Mouse (Mus musculus): ENCODE results near the gene Cand2.

The Cand2 gene

GRCm38 (mm10) chr6:115773966-115774413 is 348 bp upstream of the Cand2 start:
- DNase-seq (ENCODE audit: low read depth, low spot score): no peak

DNA sequence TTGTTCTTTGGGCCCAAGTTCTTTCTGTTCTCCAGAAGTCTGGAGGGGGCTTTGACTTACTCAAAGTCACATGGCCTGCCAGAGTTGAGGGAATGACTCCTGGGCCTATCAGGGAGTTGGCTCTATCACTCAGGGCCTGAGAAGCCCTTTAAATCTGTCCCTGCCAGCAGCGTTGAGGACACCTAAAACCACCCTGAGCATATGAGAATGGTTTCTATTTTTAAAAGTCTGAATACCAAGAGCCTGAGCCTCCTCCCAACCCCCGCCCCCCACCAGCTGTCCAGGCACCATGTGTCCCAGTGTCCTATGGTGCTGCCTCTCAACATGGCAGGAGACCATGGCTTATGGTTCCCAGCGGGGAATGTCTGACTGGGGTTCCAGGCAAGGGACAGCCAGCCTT is 1.5 kb downstream of the Cand2 start:
- DNase-seq (ENCODE audit: low read depth, low spot score): no peak

DNA sequence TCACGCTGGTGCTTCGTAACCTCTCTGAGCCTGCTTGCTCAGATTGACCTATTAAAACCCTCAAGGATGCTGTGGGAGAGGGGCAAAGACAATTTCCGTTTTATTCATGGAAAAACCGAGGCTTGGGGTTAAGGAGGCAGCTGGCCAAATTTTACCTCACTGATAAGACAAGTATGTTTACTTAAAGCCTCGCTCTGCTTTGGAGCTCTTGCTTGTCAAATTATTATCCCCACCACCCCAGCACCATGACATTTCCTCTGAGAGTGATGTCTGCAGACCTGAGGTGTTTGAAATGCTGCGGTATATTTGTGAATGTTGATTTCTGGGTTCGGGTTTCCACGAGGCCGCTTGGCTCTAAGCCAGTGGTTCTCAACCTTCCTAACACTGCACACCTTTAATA is 2.0 kb downstream of the Cand2 start:
- no peak for DNase-seq (ENCODE audit: low read depth, low spot score)

DNA sequence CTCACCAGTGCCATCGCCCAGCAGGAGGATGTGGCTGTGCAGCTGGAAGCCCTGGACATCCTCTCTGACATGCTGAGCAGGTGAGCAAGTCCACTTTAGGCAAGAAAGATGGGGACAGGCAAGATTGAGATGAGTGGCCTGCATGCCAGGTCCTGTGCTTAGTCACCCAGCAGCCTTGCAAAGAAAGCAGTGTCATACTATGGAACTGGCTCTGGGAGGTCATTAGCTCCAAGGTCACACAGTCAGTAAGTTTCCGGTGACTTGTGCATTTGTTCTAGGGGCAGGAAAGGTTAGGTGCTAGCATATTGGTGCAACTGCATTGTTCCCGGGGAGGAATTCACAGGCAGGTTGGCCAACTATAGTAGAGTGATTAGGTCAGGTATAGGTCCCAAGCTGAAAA is 8.4 kb downstream of the Cand2 start:
- no peak for DNase-seq (ENCODE audit: low read depth, low spot score)

- DNase-seq (ENCODE audit: low read depth, low spot score): no peak
These were observed 16.7 kb downstream of the Cand2 start for GRCm38 (mm10) chr6:115791016-115791415.

- DNase-seq (ENCODE audit: low read depth, low spot score): no peak
These were observed 17.7 kb downstream of the Cand2 start for GRCm38 (mm10) chr6:115791842-115792686.

DNA sequence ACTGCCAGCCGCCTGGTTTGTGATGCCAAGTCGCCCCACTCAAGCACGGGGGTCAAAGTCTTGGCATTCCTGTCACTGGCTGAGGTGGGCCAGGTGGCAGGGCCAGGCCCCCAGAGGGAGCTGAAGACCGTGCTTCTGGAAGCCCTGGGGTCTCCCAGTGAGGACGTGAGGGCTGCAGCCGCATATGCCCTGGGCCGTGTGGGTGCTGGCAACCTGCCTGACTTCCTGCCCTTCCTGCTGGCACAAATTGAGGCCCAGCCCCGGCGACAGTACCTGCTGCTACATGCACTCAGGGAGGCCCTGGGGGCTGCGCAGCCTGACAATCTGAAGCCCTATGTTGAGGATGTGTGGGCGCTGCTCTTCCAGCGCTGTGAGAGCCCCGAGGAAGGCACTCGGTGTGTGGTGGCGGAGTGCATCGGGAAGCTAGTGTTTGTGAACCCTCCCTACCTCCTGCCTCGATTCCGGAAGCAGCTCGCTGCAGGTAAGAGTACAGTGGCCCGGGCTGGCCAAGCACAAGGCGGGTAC is 18.4 kb downstream of the Cand2 start:
- no peak for DNase-seq (ENCODE audit: low read depth, low spot score)

GRCm38 (mm10) chr6:115801811-115802210 is 27.5 kb downstream of the Cand2 start:
- DNase-seq (ENCODE audit: low read depth, low spot score): no peak

GRCm38 (mm10) chr6:115803541-115804382 is 29.4 kb downstream of the Cand2 start:
- peak; percentile 47 for DNase-seq (ENCODE audit: low read depth, low spot score)

DNA sequence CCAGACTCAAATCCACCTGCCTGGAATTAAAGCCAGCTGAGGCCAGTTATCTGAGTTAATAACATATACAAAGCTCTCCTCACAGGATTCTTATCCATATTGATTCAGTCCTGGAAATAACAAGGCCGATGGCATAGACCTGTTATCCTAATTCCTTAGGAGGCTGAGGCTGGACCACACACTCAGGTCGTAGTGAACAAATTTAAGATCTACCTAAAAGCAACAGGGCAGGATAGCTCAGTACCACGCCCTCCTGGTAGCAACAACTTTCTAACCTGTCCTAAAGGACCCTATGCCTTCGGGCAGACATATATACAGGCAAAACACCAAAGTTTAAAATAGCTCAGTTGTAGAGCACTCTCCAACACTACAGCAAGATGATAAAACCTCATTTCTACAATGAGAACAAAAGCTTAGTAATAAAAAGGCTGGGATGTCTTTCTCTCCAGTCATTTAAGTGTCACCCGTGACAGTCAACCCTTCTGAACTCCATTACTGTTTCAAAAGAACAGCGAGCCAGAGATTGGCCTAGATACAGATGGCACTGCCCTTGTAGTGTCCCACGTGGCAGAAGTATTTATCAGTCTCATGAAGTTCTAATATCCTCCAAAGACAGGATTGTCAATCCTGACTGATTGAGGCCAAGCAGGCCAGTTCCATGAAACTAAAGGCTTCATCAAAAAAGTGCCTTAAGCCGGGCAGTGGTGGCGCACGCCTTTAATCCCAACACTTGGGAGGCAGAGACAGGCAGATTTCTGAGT is 30.3 kb downstream of the Cand2 start:
- DNase-seq (ENCODE audit: low read depth, low spot score): no peak

DNA sequence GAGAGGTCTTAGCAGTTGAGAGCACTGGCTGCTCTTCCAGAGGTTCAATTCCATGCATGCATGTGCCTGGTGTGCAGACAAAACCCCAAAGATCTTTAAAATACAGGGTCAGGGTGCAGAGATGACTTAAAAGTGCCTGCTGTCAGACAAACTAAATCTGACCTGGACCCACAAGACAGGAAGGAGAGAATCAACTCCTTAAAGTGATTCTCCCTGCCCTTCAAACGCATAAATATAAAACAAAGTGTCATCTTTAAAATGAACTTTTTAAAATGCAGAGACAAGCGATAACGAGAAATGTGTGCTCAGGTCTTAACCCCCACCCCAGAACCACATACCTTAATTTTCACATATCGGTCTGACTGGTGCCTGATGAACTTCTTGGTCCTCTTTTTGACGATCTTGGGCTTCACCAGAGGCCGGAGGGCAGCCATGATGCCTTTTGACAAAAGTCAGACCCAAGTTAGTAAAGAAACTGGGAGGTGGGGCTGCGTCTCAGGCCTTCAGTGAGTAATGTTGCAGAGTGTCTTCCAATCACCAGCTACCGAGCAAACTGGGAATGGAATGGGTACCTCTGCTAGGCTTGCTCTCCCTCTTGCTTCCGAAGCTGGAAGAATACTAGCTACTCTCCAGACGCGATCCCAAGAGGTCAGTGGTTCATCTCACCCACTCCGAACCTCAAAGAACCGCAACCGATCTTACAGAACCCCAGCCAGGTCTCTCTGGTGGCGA is 33.3 kb downstream of the Cand2 start:
- DNase-seq (ENCODE audit: low read depth, low spot score): no peak

DNA sequence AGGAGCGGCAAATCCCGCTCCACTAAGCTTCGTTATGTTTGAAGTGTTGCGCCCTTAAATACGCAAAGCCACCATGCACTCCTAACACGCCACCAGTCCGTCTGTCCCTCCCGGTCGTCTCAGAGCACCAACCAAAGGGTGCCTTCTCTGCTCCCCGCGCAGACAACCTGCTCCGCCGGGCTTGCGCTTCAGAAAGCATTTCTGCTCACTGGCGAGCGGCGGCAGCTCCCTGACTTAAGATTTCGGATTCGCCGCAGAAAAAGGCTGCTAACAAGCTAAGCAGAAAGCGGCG is 33.8 kb downstream of the Cand2 start:
- no peak for DNase-seq (ENCODE audit: low read depth, low spot score)

DNA sequence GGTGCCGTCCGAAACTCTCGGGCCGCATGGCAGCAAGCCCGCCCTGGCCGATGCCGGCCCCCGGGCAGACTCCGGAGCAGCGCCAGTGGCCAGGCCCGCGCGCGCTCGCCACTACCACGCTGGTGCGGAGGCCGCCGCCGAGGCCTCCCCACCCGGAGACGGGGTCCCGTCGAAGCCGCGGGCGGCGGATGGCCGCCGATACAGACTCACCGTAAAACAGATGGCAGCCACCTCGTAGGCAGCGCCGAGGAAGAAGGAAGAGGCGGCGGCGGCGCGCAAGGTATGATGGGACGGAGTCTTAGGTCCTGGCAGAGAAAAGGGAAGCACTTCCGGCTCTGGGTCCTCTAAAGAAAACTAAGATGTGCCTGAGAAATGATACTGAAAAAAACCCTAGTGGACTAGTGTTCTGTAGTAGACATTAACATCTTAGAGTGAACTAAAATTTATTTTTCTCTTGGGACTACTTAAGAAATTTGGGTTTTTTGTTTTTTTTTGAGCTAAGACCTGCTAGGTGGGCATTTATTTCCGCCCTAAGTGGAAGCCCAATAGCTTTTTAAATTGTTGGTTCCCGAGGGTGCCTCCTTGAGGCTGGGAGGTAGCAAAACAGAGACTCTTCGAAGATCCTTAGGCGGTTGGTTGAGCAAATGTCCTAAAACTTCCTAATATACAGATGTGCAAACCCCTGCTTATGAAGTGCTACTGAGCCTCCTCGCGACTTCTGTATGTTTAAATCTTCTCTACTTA is 34.3 kb downstream of the Cand2 start, which contains the start of gene Rpl32:
Rpl32 (minus strand) TSS at position 260 of the 744 bp plus-strand sequence.
- peak; percentile 95 for DNase-seq (ENCODE audit: low read depth, low spot score)

DNA sequence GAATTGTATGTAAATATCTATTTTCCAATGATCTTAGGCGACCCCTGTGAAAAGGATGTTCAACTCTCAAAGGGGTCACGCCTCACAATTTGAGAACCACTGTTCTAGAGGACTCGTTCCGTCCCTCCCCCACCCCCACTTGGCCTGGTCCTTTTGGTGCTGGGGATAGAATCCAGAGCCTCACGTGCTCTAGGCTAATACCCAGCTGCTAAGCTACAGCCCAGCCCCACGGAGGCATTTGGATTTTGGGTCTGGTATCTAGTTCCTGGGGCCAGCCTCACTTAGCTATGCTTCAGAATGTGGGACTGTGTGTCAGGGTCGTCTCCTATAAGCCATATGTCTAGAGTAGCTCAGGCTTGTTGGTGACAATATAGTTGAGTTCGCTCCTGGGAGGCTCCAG is 37.3 kb downstream of the Cand2 start:
- DNase-seq (ENCODE audit: low read depth, low spot score): no peak

DNA sequence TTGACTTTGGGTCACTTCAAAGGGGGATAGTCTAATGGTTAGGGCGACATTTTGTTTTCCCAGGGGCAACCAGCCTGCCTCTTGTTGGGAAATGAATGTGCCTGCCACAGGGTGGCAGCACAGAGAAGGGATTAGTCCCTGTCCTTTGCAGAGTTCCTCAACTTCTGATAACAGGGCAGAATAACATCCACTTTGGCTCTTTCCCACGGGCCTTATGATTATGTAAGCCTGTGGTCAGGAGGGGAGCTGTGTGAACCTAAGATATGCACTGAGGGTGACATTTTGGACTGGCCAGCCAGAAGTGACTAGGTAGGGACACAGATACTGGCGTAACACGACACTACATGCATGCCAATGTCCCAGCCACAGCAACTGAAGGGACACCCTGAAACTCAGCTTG is 39.8 kb downstream of the Cand2 start:
- no peak for DNase-seq (ENCODE audit: low read depth, low spot score)

- DNase-seq (ENCODE audit: low read depth, low spot score): no peak
These were observed 40.7 kb downstream of the Cand2 start for GRCm38 (mm10) chr6:115815041-115815440.

DNA sequence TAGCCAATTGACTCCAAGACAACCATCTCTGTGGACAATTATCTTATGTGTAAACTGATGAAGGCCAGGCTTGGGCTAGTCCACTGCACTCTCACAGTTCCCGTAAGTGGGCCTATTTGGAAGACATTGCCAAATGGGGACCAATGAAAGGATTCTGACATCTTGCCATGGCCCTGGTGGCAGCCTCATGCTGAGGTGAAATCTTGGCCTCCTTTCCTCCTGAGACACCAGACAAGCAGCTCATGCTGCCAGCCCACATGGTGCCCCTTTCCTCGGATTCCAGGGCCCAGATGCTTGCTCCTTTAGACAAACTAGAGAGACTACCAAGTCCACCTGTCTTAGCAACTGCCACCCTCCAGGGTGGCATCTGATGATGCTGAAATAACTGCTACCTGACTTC is 43.8 kb downstream of the Cand2 start:
- no peak for DNase-seq (ENCODE audit: low read depth, low spot score)

GRCm38 (mm10) chr6:115821216-115821993 is 47.1 kb downstream of the Cand2 start:
- no peak for DNase-seq (ENCODE audit: low read depth, low spot score)

DNA sequence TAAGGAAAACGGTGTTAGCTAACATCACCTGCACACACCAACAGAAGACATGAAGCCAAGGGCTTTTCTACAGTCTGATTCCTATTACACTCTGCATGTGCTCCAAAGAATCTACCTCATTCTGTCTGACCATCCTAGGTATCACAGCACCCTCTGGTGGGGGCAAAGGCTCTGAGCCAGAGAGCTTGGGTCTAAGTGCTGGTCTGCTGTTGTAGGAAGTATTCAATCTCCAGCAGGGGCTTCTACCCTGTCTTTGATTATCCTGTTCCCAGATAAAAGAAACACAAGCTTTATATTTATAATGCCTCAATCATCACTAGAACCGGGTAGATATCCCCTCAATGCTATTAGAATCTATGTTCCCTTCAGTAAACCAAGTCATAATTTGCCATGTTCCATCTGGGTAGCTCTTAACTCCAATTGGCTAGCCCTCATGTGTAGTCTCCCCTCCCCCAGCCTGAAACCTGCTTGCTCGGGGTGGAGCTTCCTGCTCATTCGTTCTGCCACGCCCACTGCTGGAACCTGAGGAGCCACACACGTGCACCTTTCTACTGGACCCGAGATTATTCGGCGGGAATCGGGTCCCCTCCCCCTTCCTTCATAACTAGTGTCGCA is 49.6 kb downstream of the Cand2 start:
- peak; percentile 23 for DNase-seq (ENCODE audit: low read depth, low spot score)
